Mouse (Mus musculus): Measurements from ENCODE around the gene Rnf24.
A peak's percentile ranks its signal among the peaks of the same experiment; 100 is the strongest.

Rnf24 gene

DNA sequence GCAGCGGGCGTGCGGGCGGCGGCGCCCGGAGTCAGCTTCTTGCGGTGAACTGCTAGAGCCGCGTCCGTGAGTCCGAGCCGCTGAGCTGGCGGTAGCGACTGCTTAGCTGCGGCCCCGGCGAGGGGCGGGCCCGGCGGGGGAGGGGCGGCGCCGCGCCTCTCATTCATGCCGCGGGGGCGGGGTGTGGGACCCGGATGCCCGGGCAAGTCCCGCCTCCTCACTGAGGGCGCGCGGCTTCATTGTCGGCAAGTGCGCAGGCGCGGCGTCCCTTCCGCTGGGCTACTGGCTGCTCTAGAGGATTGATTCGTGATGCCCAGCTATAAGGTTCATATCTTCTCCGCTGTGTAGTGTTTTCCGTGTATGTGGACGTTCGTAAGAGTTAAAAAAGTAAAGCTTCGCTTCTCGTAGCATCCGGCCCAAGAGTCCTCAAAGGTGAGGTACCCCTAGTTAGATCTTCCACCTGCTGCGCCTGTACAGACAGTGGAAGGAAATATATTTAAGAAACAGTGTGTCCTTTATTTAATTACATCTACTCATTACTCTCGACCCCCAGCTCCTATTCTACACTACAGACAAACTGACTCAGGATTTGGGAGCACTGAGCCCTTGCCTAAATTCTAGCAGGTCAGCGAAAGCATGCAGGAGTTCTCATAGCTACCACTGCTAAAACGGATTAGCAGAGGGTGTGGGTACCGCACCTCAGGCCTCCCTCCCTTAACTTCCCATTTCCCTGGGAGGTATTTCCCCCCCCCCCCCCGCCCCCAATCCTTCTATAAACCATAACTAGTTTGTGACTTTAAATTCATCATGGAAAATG is at the start of gene Rnf24:
Gene Rnf24, minus strand, starts transcription at position 146 of the 817 bp plus-strand sequence.
- peak; percentile 99 for DNase-seq

DNA sequence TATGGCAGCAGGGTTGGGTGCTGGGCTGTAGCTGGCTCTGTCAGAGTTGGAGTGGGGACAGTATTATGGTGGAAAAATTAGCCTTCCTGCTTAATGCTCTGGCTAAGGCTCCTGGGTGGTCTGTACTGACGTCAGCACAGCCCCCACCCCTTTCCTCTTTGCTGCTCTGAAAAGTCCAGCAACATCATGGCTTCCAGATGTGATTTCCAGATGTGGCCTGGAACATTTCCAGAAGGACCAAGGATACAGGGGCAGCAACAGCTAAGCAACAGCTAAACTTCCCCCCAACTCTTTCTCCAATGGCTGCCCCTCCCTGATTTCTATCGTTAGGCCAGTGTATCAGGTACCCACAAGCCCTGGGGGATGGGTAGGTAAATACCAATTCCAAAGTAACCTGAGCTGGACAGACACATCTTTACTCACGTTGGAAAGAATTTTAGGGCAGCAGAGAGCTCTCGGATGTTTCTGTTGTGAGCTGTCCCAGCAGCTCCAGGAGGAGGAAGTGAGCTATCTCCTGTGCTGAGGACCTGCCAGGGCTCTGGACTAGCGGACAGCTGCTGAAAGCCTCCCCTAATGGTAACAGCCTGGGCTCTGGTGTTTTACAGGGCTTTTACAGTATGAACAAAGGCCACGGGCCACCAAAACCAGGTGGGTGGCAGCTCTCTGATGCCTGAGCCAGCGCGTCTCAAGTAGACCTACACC is 49.3 kb upstream of the Rnf24 start:
- no peak for DNase-seq

GRCm38 (mm10) chr2:131400846-131401245 is 48.2 kb upstream of the Rnf24 start:
- DNase-seq = no peak

DNA sequence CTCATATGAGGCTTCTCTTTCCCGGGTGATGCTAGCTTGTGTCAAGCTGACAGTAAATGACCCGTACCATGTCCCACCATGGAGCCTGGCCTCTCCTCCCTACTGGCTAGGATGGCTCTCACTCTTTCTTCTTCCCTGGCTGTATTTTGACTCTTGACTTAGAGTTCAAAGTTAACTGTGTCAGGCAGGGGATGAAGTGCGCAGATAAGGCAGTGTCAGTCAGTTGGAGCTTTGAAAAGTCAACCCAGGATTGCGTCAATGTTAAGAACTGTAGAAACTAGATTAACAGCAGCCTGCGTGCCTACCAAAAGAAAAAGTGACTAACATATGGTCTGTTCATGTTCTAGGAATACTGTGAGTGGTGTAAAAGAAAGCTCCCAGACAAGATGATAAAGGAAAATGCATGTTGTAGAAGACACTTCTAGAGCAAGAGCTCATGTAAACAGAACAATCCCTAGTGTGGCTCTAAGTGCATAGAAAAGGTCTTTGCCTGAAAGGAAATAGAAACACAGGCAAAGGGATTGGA is 44.7 kb upstream of the Rnf24 start:
- no peak for DNase-seq

DNA sequence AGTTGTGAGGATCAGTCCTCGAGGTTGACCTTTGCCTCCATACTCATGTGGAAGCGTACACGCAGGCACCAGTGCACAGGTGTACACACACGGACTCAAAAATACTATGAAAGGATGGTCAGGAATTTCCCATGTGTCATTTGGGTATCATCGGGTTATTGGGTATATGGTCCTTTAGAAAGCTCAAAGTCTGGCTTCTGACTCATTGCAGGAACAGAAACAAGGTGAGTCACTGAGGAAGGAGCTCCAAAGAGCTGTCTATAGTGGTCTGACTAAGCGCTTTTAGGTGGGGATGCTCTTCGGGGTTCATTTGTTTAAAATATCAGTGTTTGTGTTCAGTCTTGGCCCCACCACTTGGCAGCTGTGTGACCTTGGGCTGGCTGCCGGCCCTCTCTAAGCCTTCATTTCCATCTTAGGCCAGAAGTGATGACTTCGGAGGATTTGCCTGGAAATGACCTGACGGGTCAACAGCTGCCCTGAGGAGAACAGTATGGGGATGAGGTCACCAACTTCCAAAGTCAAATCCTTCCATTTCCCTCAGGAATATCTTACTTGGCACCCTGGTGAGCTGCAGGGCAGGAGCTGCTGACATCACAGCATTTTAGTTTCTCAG is 33.8 kb upstream of the Rnf24 start:
- no peak for DNase-seq

- DNase-seq = no peak
These were observed 32.5 kb upstream of the Rnf24 start for GRCm38 (mm10) chr2:131385176-131385575.

DNA sequence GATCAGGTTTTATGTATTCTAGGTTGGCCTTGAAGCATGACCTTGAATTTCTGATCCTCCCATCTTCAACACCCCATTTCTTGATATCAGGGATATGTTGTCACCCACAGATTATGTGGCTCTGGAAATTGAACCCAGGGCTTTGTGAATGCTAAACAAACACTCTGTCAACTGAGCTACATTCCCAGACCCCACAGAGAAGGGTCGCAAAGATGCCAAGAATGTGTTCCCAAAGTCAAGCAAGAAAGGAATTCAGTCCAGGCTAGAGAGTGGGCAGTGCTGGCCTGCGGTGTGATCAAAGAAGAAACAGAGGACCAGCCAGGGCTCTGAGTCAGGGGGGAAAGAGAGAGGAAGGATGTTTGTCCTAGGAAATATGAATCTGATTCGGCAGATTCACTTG is 26.8 kb upstream of the Rnf24 start:
- no peak for DNase-seq

- DNase-seq = no peak
These were observed 26.2 kb upstream of the Rnf24 start for GRCm38 (mm10) chr2:131378872-131379271.

- DNase-seq = peak; percentile 9
These were observed 24.4 kb upstream of the Rnf24 start for GRCm38 (mm10) chr2:131377055-131377454.

- no peak for DNase-seq
These were observed 21.0 kb upstream of the Rnf24 start for GRCm38 (mm10) chr2:131373656-131374055.

DNA sequence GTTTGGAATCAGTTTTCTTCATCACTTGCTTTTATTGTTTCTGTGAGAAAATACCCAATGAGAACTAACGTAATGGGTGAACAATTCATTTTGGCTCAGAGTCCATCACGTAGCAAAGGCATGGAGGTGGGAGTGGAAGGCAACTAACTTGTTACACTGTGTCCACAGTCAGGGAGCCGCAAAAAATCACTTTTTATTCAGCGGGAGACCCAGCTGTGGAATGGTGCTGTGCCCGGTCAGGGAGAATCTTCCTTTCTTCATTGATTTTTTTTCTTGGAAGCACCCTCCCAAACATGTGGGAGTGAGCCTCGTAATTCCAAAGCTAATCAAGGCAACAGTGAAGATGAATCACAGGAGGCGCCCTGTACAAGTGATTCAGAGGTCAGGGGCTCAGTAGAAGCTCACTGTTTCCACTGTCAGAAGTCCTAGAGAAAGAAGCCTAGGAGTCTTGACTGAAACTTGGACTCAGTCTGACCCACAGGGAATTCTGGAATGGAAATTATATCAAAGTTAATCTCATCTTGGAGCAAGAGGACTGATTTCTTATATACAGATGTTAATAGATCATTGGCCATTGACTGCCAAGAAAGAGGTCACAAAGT is 19.7 kb upstream of the Rnf24 start:
- no peak for DNase-seq

DNA sequence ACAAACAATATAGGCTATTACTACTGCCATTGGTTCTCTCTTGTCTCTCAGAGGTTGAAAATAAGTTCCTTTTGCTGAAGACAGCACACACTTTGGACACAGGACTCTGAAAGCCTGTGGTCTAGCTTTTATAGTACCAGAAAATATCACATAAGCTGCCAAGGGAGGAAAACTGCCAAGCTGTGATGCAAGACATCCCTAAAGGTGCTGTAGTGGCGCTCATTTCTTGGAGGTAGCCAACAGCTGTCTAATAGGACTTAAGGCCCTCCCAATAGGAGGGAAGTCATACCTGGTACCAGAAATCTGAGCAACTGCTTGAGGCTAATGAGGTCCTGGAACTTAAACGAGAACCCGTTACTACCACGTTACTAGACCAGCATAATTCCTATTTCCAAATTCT is 19.1 kb upstream of the Rnf24 start:
- no peak for DNase-seq

GRCm38 (mm10) chr2:131370828-131371227 is 18.1 kb upstream of the Rnf24 start:
- no peak for DNase-seq

- DNase-seq = no peak
These were observed 12.0 kb upstream of the Rnf24 start for GRCm38 (mm10) chr2:131364689-131365088.

DNA sequence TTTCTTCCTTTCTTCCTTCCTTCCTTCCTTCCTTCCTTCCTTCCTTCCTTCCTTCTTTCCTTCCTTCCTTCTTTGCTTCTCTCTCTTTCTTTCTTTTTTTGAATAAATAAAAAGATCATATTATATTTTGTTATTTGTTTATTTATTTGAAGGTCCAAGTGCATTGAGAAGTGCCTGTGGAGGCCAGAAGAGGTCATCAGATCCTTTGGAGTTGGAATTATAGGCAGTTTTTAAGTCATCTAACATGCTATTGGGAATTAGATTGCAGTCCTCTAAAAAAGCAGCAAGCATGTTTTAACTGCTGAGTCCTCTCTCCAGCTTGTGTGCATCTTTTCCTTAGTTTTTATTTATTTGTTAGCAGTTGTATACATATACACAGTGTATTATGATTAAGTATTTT is 5.8 kb upstream of the Rnf24 start:
- DNase-seq = no peak

GRCm38 (mm10) chr2:131354049-131354448 is 1.4 kb upstream of the Rnf24 start:
- DNase-seq = no peak

GRCm38 (mm10) chr2:131353564-131353915 is 848 bp upstream of the Rnf24 start:
- no peak for DNase-seq

DNA sequence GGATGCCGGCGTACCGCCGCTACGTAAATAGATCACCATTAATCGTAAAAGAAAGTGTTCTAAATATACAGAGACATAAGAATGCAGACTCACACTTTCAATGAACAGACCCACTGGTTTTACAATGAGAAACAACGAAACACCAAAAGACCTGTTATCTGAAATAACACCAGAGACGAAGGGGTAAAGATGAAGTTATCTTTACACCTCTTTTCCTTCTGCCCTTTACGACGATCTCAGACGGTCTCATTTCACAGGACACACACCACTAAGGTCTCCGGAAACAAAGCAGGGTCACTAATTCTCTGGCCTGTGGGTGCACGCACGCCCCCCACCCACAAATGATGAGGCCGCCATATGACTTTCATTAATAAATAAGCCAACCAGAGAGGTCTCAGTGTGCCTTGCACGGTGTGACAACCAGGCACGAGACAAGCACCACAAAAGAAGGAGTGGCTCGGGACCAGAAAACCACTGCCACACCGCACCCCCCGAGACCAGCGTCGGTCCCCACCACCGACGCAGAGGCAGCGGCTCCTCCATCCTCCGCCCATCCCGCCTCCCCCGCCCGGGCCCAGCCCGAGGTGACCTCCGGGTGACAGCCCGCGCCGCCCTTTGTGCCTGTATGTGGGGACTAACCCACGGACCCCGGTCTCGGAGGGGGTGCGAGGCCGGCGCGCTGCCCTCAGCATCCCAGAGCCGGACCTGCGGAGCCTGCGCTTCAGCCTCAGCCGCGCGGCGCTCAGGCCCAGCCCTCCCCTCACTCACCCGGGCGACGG is 535 bp downstream of the Rnf24 start:
- peak; percentile 63 for DNase-seq

DNA sequence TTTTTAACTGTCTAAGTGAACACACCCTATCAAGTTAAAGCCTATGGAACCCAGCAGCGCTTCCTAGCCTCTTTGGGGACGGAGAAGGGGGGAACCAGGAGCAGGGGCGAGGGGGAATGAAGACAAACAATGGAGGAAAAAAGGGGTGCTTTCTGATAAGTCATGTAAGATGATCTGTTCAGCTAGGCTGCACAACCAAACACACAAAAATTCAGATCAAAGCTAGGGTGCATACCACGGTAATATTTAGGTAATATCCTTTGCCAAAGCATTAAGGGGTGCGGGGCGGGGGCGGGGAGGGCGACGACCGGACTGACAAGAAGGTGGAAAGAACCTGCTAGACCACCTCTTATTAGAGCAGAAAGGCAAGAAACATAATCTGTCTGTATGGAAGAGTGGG is 1.2 kb downstream of the Rnf24 start:
- no peak for DNase-seq

- DNase-seq = no peak
These were observed 2.4 kb downstream of the Rnf24 start for GRCm38 (mm10) chr2:131350301-131350700.

DNA sequence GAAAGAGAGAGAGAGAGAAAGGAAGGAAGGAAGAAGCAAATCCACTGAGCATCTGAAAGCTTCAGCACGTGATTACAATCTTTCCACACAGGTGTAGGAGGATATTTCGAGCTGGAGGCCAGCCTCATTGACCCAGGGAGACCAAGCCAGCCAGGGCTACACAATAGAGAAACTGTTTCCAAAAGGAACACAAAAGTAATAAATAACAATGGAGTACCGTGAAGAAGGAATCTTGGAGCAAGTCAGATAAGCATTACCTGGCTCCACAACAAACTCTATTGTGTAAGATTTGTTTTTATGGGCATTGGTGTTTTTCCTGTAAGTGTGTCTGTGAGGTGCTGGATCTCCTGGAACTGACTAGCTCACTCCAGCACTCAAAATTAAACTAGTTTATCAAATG is 7.1 kb downstream of the Rnf24 start:
- DNase-seq = no peak

- DNase-seq = no peak
These were observed 8.2 kb downstream of the Rnf24 start for GRCm38 (mm10) chr2:131344449-131344848.

DNA sequence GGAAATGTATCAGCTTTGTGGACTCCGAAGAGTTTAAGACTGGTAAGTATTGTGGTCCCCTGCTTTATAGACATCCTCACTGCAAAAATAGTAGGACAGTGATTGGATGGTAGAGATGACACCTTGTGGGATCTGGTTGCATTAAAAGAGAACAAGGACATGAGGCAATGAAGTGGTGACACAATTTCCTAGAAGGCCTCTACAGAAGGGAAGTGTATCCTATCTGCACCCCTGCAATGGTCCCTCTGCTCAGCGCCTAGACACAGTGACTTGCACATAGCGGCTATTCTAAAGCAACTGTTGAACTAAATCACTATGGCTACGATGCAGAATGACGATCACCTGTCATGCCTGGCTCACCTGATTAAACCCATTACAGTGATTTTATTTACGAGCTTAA is 15.1 kb downstream of the Rnf24 start:
- no peak for DNase-seq
